Mouse (Mus musculus): Measurements from ENCODE around the gene Mfsd11.

- TF ChIP-seq POLR2A (IDR thresholded peaks at IDR 0.05; ENCODE audit: borderline replicate concordance, extremely low read depth, insufficient read depth, insufficient read length, poor library complexity, severe bottlenecking) (no peak), CTCF (IDR thresholded peaks at IDR 0.05; ENCODE audit: borderline replicate concordance, extremely low read depth, insufficient read depth, insufficient read length) (no peak)
Observed at GRCm38 (mm10) chr11:116871538-116871937, 19.3 kb downstream of the Mfsd11 start.
